Mouse (Mus musculus): ENCODE results near the gene Tmem38b. TPM values are rescaled to one million over a fixed set of nuclear protein-coding genes. Genes with fewer than 3 reads are reported as not detected.

The Tmem38b gene
- polyA plus RNA-seq (2012; rRNA removed), result 8.3 and 8.5 TPM in 2 replicates

GRCm38 (mm10) chr4:53825821-53826605 lies at the start of gene Tmem38b:
TSS of gene Tmem38b (plus strand) at chr4:53826045.

Other genes starting within 250 kb of the Tmem38b start
- 0.84 and 1.2 TPM in 2 replicates for gene Fsd1l, start 194.6 kb upstream of the Tmem38b start, polyA plus RNA-seq (2012; rRNA removed)
- gene Fktn, start 112.0 kb upstream of the Tmem38b start, polyA plus RNA-seq (2012; rRNA removed), result 2.6 TPM in 2 replicates
- 0.01 and 0.03 TPM in 2 replicates for gene Tal2, start 46.3 kb upstream of the Tmem38b start, polyA plus RNA-seq (2012; rRNA removed)